Mouse (Mus musculus): ENCODE measurements at regions not wholly inside any gene's neighbourhood (a gene's known extent, or its start where the extent isn't known, plus 50 kb on each side); places are given as distances from the start of the nearest gene placed in this dataset.

GRCm38 (mm10) chr5:126019781-126020180, 488.2 kb downstream of the Tmem132b start:
- no peak for ATAC-seq (ENCODE audit: low read depth)
- no peaks in the 10 kb centered on the region for H3K4me1 ChIP-seq (replicated peaks)
- H3K36me3 ChIP-seq = no peaks in the 10 kb centered on the region
- H3K27ac ChIP-seq = no peak overlapping the region
- no peak overlapping the region for H3K9ac ChIP-seq
- 76% methylated on average over 8 of the region's 8 CpGs for WGBS (ENCODE audit: insufficient replicate concordance)
- H3K27me3 ChIP-seq = no peaks in the 10 kb centered on the region
- peaks cover 12% of the 10 kb centered on the region; the same call in 1 of the 2 replicates for H3K9me3 ChIP-seq (replicated peaks)
- DNase-seq = no peak
- H3K4me3 ChIP-seq (replicated peaks) = no peak overlapping the region
- H3K4me2 ChIP-seq = no peak overlapping the region

DNA sequence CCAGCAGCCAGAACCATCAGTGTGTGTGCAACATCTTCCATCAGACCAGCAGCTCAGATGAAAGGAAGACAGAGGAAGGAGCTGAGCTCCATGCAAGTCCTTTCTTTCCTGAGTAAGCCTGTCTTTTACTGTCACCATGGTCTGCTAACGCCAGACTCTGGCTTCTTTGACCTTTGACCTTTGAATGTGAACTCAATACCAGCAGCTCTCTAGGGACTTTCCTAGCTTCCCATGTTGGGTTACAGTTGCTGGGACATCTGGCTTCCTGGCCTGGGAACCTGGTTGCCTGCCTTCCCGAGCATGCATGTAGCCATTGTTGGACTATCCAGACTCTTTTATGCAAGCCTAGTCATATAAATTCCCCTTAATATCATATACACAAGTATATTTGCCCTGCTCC, 492.3 kb downstream of the Tmem132b start:
- Histone ChIP-seq H3K9me3 (replicated peaks) (peaks cover 12% of the 10 kb centered on the region), H3K4me2 (no peak overlapping the region), H3K27me3 (no peaks in the 10 kb centered on the region), H3K9ac (no peak overlapping the region), H3K4me1 (replicated peaks) (no peaks in the 10 kb centered on the region), H3K36me3 (no peaks in the 10 kb centered on the region), H3K4me3 (replicated peaks) (no peak overlapping the region), H3K27ac (no peak overlapping the region)
- WGBS (ENCODE audit: insufficient replicate concordance) = 18% methylated on average over 2 of the region's 2 CpGs
- DNase-seq = no peak
- ATAC-seq (ENCODE audit: low read depth) = no peak

GRCm38 (mm10) chr5:126034846-126035245, 503.3 kb downstream of the Tmem132b start:
- Histone ChIP-seq H3K9me3 (replicated peaks) (0 out of 2 replicates have a peak, but pooled peaks cover 19% of the 10 kb centered on the region), H3K4me2 (no peak overlapping the region), H3K27ac (no peak overlapping the region), H3K27me3 (no peaks in the 10 kb centered on the region), H3K9ac (no peak overlapping the region), H3K36me3 (no peaks in the 10 kb centered on the region), H3K4me1 (replicated peaks) (no peaks in the 10 kb centered on the region), H3K4me3 (replicated peaks) (no peak overlapping the region)
- DNase-seq (no peak), ATAC-seq (ENCODE audit: low read depth) (no peak)
- 41% methylated on average over 1 of the region's 1 CpGs for WGBS (ENCODE audit: insufficient replicate concordance)

GRCm38 (mm10) chr5:126036686-126037085, 505.1 kb downstream of the Tmem132b start:
- no peak overlapping the region for H3K27ac ChIP-seq
- DNase-seq (no peak), ATAC-seq (ENCODE audit: low read depth) (no peak)
- no peaks in the 10 kb centered on the region for H3K36me3 ChIP-seq
- H3K4me1 ChIP-seq (replicated peaks) = no peaks in the 10 kb centered on the region
- no peaks in the 10 kb centered on the region for H3K27me3 ChIP-seq
- H3K9ac ChIP-seq = no peak overlapping the region
- no peak overlapping the region for H3K4me3 ChIP-seq (replicated peaks)
- WGBS (ENCODE audit: insufficient replicate concordance) = 7% methylated on average over 1 of the region's 1 CpGs
- no peak overlapping the region for H3K4me2 ChIP-seq
- H3K9me3 ChIP-seq (replicated peaks) = 0 out of 2 replicates have a peak, but pooled peaks cover 26% of the 10 kb centered on the region

DNA sequence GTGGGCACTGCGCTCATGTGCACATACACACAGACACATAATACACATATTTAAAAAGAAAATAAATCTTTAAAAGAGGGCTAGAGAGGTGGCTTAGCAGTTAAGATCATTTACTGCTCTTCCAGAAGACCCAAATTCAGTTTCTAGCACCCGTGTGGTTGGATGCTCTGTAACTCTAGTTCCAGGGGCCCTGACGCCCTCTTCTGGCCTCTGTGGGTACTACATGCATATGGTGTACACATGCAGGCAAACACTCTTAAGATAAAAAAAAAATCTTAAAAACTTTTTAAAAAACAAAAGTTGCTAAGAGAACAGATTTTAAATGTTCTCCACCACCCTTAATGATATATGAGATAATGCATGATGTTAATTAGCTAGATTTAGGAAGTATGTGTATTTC, 514.2 kb downstream of the Tmem132b start:
- H3K27ac ChIP-seq = no peak overlapping the region
- no peak overlapping the region for H3K9ac ChIP-seq
- H3K27me3 ChIP-seq = no peaks in the 10 kb centered on the region
- DNase-seq = no peak
- H3K4me1 ChIP-seq (replicated peaks) = no peaks in the 10 kb centered on the region
- no peak for ATAC-seq (ENCODE audit: low read depth)
- H3K9me3 ChIP-seq (replicated peaks) = peaks cover 18% of the 10 kb centered on the region
- no peak overlapping the region for H3K4me2 ChIP-seq
- H3K4me3 ChIP-seq (replicated peaks) = no peak overlapping the region
- WGBS (ENCODE audit: insufficient replicate concordance) = 66% methylated on average over 3 of the region's 3 CpGs
- no peaks in the 10 kb centered on the region for H3K36me3 ChIP-seq

- H3K9ac ChIP-seq = no peak overlapping the region
- H3K4me1 ChIP-seq (replicated peaks) = no peaks in the 10 kb centered on the region
- no peak overlapping the region for H3K27ac ChIP-seq
- H3K36me3 ChIP-seq = no peaks in the 10 kb centered on the region
- no peaks in the 10 kb centered on the region for H3K27me3 ChIP-seq
- no peak for DNase-seq
- no peak overlapping the region for H3K4me3 ChIP-seq (replicated peaks)
- ATAC-seq (ENCODE audit: low read depth) = no peak
- H3K9me3 ChIP-seq (replicated peaks) = peaks cover 24% of the 10 kb centered on the region; the same call in 1 of the 2 replicates
- H3K4me2 ChIP-seq = no peak overlapping the region
Measured at GRCm38 (mm10) chr5:126063644-126064043, 532.1 kb downstream of the Tmem132b start.

DNA sequence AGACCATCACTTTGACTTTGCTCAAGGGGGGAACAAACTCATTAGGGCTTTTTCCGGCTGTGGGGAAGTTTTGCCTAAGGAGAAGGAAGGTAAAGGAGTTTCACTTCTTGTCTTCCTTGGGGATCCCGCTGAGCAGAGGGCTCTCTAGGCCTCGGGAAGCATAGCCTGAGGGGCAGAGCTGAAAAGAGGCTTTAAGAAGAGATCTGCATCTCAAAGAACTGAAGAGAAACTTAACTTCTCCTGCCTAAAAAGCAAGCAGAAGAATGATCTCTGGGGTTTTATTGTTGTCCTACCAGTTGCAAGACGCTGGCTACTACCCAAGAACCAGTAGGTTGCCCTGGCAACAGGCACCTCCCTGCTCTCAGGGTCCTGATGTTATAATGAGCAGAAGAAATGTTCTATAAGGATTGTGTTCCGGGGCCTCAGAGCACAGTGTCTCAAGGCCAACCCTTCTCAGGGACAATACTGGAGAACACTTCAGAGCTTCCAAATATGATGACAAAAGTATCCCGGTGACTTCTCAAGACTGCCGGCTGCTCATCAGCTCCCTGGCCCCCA, 547.8 kb downstream of the Tmem132b start:
- DNase-seq = no peak
- H3K36me3 ChIP-seq = no peaks in the 10 kb centered on the region
- H3K9me3 ChIP-seq (replicated peaks) = peaks cover 21% of the 10 kb centered on the region; the same call in 1 of the 2 replicates
- H3K4me3 ChIP-seq (replicated peaks) = no peak overlapping the region
- no peak overlapping the region for H3K9ac ChIP-seq
- no peak for ATAC-seq (ENCODE audit: low read depth)
- H3K27me3 ChIP-seq = no peaks in the 10 kb centered on the region
- WGBS (ENCODE audit: insufficient replicate concordance) = 40% methylated on average over 7 of the region's 7 CpGs
- no peaks in the 10 kb centered on the region for H3K4me1 ChIP-seq (replicated peaks)
- H3K27ac ChIP-seq = no peak overlapping the region
- H3K4me2 ChIP-seq = no peak overlapping the region

GRCm38 (mm10) chr5:126088251-126088914, 556.8 kb downstream of the Tmem132b start:
- H3K36me3 ChIP-seq = no peaks in the 10 kb centered on the region
- peaks cover 18% of the 10 kb centered on the region; the same call in 1 of the 2 replicates for H3K9me3 ChIP-seq (replicated peaks)
- no peak overlapping the region for H3K4me3 ChIP-seq (replicated peaks)
- H3K4me1 ChIP-seq (replicated peaks) = no peaks in the 10 kb centered on the region
- no peaks in the 10 kb centered on the region for H3K27me3 ChIP-seq
- no peak overlapping the region for H3K27ac ChIP-seq
- 47% methylated on average over 4 of the region's 4 CpGs for WGBS (ENCODE audit: insufficient replicate concordance)
- ATAC-seq (ENCODE audit: low read depth) (no peak), DNase-seq (no peak)
- H3K9ac ChIP-seq = no peak overlapping the region
- H3K4me2 ChIP-seq = no peak overlapping the region

- H3K4me2 ChIP-seq = no peak overlapping the region
- H3K27ac ChIP-seq = no peak overlapping the region
- WGBS (ENCODE audit: insufficient replicate concordance) = 55% methylated on average over 5 of the region's 5 CpGs
- 0 out of 2 replicates have a peak, but pooled peaks cover 6% of the 10 kb centered on the region for H3K9me3 ChIP-seq (replicated peaks)
- no peak overlapping the region for H3K9ac ChIP-seq
- no peak for ATAC-seq (ENCODE audit: low read depth)
- H3K36me3 ChIP-seq = no peaks in the 10 kb centered on the region
- no peak overlapping the region for H3K4me3 ChIP-seq (replicated peaks)
- H3K4me1 ChIP-seq (replicated peaks) = no peaks in the 10 kb centered on the region
- no peaks in the 10 kb centered on the region for H3K27me3 ChIP-seq
- no peak for DNase-seq
Measured at GRCm38 (mm10) chr5:126093196-126093595, 561.6 kb downstream of the Tmem132b start.

DNA sequence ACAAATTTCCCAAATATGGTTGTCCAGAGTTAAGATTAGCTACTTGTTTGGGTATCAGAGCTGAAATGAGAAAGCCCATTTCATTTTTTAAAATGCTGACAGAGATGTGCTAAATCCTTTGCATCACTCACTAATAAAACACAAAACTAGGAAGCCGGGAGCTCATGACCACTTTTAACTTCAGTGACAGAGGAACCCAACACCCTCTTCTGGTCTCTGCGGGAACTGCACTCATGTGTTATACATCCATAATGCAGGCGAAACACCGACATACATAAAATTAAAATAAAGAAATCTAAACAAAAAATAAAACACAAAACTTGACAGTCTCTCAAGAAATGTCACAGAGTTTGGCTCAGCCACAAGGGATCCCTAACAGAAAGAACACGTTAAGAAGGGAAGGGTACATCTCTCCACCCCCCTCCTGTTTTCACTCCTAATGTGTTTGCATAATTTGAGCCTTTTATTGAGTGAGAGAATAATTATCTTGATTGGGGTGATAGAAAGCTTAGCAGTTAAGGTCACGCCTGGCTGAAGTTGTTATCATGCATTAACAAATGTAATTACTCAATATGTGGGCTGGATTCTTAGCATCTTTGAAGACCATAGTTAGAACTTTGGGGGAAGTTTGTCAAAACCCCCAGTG, 565.2 kb downstream of the Tmem132b start:
- Histone ChIP-seq H3K9ac (no peak overlapping the region), H3K27ac (no peak overlapping the region), H3K4me2 (no peak overlapping the region), H3K36me3 (no peaks in the 10 kb centered on the region), H3K9me3 (replicated peaks) (peaks cover 8% of the 10 kb centered on the region; the same call in 1 of the 2 replicates), H3K27me3 (no peaks in the 10 kb centered on the region), H3K4me3 (replicated peaks) (no peak overlapping the region), H3K4me1 (replicated peaks) (no peaks in the 10 kb centered on the region)
- DNase-seq (no peak), ATAC-seq (ENCODE audit: low read depth) (no peak)
- 62% methylated on average over 6 of the region's 6 CpGs for WGBS (ENCODE audit: insufficient replicate concordance)

DNA sequence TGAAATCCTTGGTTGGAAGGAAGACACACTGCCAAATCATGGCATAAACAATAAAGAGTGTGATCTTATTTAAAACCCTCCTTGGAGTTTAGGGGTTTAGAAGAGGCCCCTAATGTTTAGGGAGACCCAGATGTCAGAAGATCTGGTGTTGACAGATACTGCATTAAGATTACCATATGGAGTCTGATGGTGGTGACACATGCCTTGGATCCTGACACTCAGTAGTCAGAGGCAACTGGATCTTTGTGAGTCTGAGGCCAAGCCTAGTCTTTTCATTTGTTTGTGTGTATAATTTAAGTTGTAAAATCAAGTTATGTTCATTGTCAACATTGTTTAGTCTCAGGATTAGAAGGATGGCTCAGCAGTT, 565.7 kb downstream of the Tmem132b start:
- Histone ChIP-seq H3K27ac (no peak overlapping the region), H3K4me2 (no peak overlapping the region), H3K36me3 (no peaks in the 10 kb centered on the region), H3K4me1 (replicated peaks) (no peaks in the 10 kb centered on the region), H3K9me3 (replicated peaks) (peaks cover 8% of the 10 kb centered on the region; the same call in 1 of the 2 replicates), H3K9ac (no peak overlapping the region), H3K27me3 (no peaks in the 10 kb centered on the region), H3K4me3 (replicated peaks) (no peak overlapping the region)
- DNase-seq (no peak), ATAC-seq (ENCODE audit: low read depth) (no peak)

- no peak overlapping the region for H3K9ac ChIP-seq
- H3K9me3 ChIP-seq (replicated peaks) = peaks cover 15% of the 10 kb centered on the region; the same call in 1 of the 2 replicates
- H3K4me3 ChIP-seq (replicated peaks) = no peak overlapping the region
- WGBS (ENCODE audit: insufficient replicate concordance) = 71% methylated on average over 7 of the region's 7 CpGs
- H3K4me2 ChIP-seq = no peak overlapping the region
- H3K27ac ChIP-seq = no peak overlapping the region
- no peaks in the 10 kb centered on the region for H3K27me3 ChIP-seq
- H3K4me1 ChIP-seq (replicated peaks) = no peaks in the 10 kb centered on the region
- no peaks in the 10 kb centered on the region for H3K36me3 ChIP-seq
- no peak for ATAC-seq (ENCODE audit: low read depth)
- DNase-seq = no peak
Measured at GRCm38 (mm10) chr5:126098433-126098832, 566.9 kb downstream of the Tmem132b start.

Measured in liver, embryonic 13.5 days (tissue).